Mouse (Mus musculus): ENCODE results near the gene Gpr68. TPM values are rescaled to one million over a fixed set of nuclear protein-coding genes. Genes with fewer than 3 reads are reported as not detected.
A peak's percentile ranks its signal among the peaks of the same experiment; 100 is the strongest.

Gene Gpr68
- 5.4 TPM in 2 replicates for polyA plus RNA-seq (2012; rRNA removed)

GRCm38 (mm10) chr12:100907598-100908297, at the start of gene Gpr68:
TSS of gene Gpr68 (minus strand) at chr12:100908198.
- DNase-seq (ENCODE audit: extremely low spot score in 1 of 2, low spot score in 1 of 2) = peak in 1 of 2 experiments; percentile 26

GRCm38 (mm10) chr12:100957257-100957656, 49.3 kb upstream of the Gpr68 start:
- no peak for DNase-seq (ENCODE audit: extremely low spot score in 1 of 2, low spot score in 1 of 2)

GRCm38 (mm10) chr12:100956825-100957224, 48.8 kb upstream of the Gpr68 start:
- no peak for DNase-seq (ENCODE audit: extremely low spot score in 1 of 2, low spot score in 1 of 2)

- no peak for DNase-seq (ENCODE audit: extremely low spot score in 1 of 2, low spot score in 1 of 2)
These were observed 48.0 kb upstream of the Gpr68 start for GRCm38 (mm10) chr12:100956028-100956427.

GRCm38 (mm10) chr12:100953926-100954325, 45.9 kb upstream of the Gpr68 start:
- no peak for DNase-seq (ENCODE audit: extremely low spot score in 1 of 2, low spot score in 1 of 2)

GRCm38 (mm10) chr12:100952193-100952931, 44.4 kb upstream of the Gpr68 start:
- peak; percentile 53 to 88 for DNase-seq (ENCODE audit: extremely low spot score in 1 of 2, low spot score in 1 of 2)

GRCm38 (mm10) chr12:100949146-100949545, 41.1 kb upstream of the Gpr68 start:
- no peak for DNase-seq (ENCODE audit: extremely low spot score in 1 of 2, low spot score in 1 of 2)

- DNase-seq (ENCODE audit: extremely low spot score in 1 of 2, low spot score in 1 of 2) = no peak
These were observed 40.0 kb upstream of the Gpr68 start for GRCm38 (mm10) chr12:100948021-100948420.

- DNase-seq (ENCODE audit: extremely low spot score in 1 of 2, low spot score in 1 of 2) = no peak
These were observed 38.0 kb upstream of the Gpr68 start for GRCm38 (mm10) chr12:100945948-100946347.

- DNase-seq (ENCODE audit: extremely low spot score in 1 of 2, low spot score in 1 of 2) = no peak
These were observed 37.5 kb upstream of the Gpr68 start for GRCm38 (mm10) chr12:100945501-100945900.

GRCm38 (mm10) chr12:100944921-100945336, 36.9 kb upstream of the Gpr68 start:
- DNase-seq (ENCODE audit: extremely low spot score in 1 of 2, low spot score in 1 of 2) = no peak

GRCm38 (mm10) chr12:100943146-100943545, 35.1 kb upstream of the Gpr68 start:
- no peak for DNase-seq (ENCODE audit: extremely low spot score in 1 of 2, low spot score in 1 of 2)

- DNase-seq (ENCODE audit: extremely low spot score in 1 of 2, low spot score in 1 of 2) = no peak
These were observed 33.4 kb upstream of the Gpr68 start for GRCm38 (mm10) chr12:100941361-100941760.

- DNase-seq (ENCODE audit: extremely low spot score in 1 of 2, low spot score in 1 of 2) = no peak
These were observed 29.7 kb upstream of the Gpr68 start for GRCm38 (mm10) chr12:100937441-100938360.

GRCm38 (mm10) chr12:100936737-100937136, 28.7 kb upstream of the Gpr68 start:
- DNase-seq (ENCODE audit: extremely low spot score in 1 of 2, low spot score in 1 of 2) = no peak

- DNase-seq (ENCODE audit: extremely low spot score in 1 of 2, low spot score in 1 of 2) = peak; percentile 50 to 91
These were observed 28.1 kb upstream of the Gpr68 start for GRCm38 (mm10) chr12:100936116-100936515.

GRCm38 (mm10) chr12:100934796-100935195, 26.8 kb upstream of the Gpr68 start:
- no peak for DNase-seq (ENCODE audit: extremely low spot score in 1 of 2, low spot score in 1 of 2)

GRCm38 (mm10) chr12:100931653-100932052, 23.7 kb upstream of the Gpr68 start:
- no peak for DNase-seq (ENCODE audit: extremely low spot score in 1 of 2, low spot score in 1 of 2)

- no peak for DNase-seq (ENCODE audit: extremely low spot score in 1 of 2, low spot score in 1 of 2)
These were observed 20.3 kb upstream of the Gpr68 start for GRCm38 (mm10) chr12:100928286-100928685.

- peak in 1 of 2 experiments; percentile 94 for DNase-seq (ENCODE audit: extremely low spot score in 1 of 2, low spot score in 1 of 2)
These were observed 17.9 kb upstream of the Gpr68 start for GRCm38 (mm10) chr12:100925644-100926619.

Measured in frontal cortex, adult 2 months (tissue).